Mouse (Mus musculus) liver, embryonic 14.5 days (tissue): Measurements from ENCODE around the gene Sipa1.

Source experiments
- CTCF ChIP-seq: IDR thresholded peaks from 2 replicates; pipeline ENCODE4 v1.5.1; 2016; ENCODE audit warnings: antibody characterized with exemption, low read depth, control low read depth
- EP300 ChIP-seq: IDR thresholded peaks from 2 replicates; pipeline ENCODE4 v1.6.1; 2016; ENCODE audit warnings: antibody characterized with exemption, low read depth

GRCm38 (mm10) chr19:5695849-5696462, 32.4 kb upstream of the Sipa1 start:
- no peak for TF ChIP-seq CTCF
- TF ChIP-seq EP300: no peak
